Mouse (Mus musculus) granulocyte monocyte progenitor cell, adult 5-6 weeks (primary cell): ENCODE measurements at regions not wholly inside any gene's neighbourhood (a gene's known extent, or its start where the extent isn't known, plus 50 kb on each side); places are given as distances from the start of the nearest gene placed in this dataset.
A peak's percentile ranks its signal among the peaks of the same experiment; 100 is the strongest.

Source experiments
- ATAC-seq: replicated peaks from 2 replicates; pipeline ENCODE4 v1.8.0; 2016; ENCODE audit warnings: mild to moderate bottlenecking, moderate TSS enrichment, inconsistent platforms; ENCODE audit not compliant: poor library complexity, severe bottlenecking

DNA sequence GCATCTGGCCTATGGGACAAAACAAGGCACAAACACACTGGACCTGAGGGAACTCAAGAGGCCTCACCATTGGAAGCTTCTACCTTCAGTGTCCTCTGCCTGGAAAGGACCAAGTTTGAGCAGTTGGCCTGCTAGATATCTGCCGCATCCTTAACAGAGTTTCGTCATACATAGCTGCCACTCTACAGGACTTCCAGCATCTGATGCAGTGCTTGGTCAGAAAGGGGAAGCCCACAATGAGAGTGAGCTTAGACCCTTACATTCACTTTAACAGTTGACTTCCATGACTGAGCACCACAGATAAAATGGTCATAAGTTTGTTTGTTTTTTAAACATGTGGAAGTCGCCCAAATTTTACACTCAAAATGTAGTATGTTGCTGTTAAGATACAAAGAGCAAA is 215.9 kb upstream of the Runx1 start:
- peak; percentile 95 for ATAC-seq

GRCm38 (mm10) chr16:93041399-93041798 is 215.4 kb upstream of the Runx1 start:
- no peak for ATAC-seq

- ATAC-seq: peak; percentile 7; the same call in 1 of the 2 replicates
Measured at GRCm38 (mm10) chr16:93035626-93036025, 209.7 kb upstream of the Runx1 start.

GRCm38 (mm10) chr16:93033943-93034342 is 208.0 kb upstream of the Runx1 start:
- peak; percentile 60 for ATAC-seq

GRCm38 (mm10) chr16:93031624-93032023 is 205.7 kb upstream of the Runx1 start:
- ATAC-seq: peak; percentile 64

GRCm38 (mm10) chr16:93028640-93029039 is 202.7 kb upstream of the Runx1 start:
- peak; percentile 89 for ATAC-seq

DNA sequence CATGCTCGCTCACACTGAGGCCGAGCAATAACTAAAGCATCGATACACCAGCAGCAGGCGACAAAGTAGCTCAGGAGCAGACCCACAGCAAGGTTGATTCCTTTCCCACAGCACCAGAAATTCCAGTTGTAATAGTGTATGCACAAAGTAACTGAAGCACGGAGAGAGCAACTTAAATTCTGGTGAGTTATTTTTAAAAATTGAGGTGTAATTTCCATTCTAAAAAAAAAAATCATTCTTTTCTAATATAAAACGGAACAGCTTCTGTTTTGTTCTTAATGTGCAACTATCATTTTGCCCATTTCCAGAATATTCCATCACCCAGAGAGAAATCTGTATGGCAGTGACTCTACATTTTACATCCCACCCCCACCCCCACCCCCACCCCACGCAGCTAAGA is 202.1 kb upstream of the Runx1 start:
- ATAC-seq: no peak

DNA sequence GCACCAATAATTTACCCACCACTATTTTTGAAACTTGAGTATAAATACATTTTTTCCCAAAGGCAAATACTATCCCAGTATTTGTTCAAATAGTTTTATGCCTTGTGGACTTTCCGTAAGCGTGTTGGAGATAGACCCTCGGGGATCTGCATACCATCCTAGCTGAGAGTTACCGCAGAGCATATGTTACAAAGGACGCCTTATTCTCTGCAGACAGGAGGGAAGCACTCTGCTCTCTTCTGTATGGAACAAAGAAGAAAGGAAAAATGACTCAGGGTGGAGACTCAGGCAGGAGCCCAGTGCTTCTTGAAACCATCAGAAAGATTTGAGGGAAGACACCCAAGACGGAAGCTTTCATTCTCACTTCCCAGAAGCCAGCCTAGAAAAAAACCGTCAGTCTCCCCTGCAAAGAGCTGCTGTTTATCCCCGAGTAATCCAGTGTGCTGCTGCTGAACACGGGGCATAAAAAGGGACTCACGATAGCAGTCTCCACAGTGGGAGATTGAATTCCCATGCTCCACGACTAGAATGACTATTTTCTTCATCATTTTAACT is 200.2 kb upstream of the Runx1 start:
- ATAC-seq: peak; percentile 32

GRCm38 (mm10) chr16:93019800-93020555 is 194.0 kb upstream of the Runx1 start:
- ATAC-seq: peak; percentile 55

DNA sequence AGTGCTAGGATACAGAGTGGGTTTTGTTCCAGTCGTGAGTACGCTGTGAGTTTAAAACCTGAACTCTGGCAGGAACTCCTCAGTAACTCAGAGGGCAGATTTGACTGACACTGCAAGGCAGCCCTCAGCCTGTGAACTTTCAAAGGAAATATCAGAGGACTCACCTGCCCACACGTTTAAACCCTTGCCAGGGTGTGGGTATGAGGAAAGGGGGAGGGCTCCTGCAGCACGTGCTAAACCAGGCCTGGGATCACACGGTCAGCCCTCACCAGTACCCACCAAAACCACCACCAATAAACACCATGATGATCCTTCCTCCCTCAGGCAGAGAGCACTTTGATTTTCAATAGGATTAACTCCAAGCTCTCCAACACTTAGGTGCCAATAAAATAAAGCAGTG is 192.8 kb upstream of the Runx1 start:
- ATAC-seq: no peak

DNA sequence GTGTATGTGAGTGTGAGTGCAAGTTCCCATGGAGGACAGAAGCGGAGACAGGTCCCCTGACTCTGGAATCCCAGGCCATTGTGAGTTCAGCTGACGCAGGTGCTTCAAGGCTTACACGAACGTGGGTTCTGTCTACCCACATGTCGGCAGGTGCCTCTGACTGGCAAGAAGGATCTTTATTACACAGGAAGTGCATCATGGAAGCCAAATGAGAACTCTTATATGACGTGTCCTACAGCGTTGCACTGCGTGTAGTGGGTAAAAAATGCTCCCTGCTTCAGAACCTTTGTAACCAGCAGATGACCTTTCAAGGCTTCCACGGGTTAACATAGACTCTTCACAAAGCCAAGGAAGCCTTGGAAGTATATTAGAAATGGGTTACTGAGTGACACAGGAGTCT is 191.1 kb upstream of the Runx1 start:
- no peak for ATAC-seq

- ATAC-seq: no peak
Measured at GRCm38 (mm10) chr16:93015636-93016035, 189.7 kb upstream of the Runx1 start.

DNA sequence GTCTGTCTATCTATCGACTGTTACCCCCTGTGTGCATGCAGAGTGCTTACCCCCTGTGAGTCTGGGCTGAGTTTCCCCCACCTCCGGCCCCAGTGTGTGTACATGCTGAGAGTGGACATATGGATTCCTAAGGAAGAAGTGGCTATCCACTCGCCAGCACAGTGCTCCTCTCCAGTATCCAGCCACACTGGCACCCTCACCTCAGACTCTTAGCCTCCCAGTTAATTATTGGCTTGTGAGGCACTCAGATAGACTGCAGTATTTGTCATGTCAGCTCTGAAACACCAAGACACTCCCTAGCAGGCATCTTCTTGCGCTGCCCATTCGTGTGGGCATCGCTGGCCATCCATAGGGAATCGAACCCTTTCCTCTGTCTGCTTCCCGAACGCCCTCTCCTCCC is 189.0 kb upstream of the Runx1 start:
- no peak for ATAC-seq

DNA sequence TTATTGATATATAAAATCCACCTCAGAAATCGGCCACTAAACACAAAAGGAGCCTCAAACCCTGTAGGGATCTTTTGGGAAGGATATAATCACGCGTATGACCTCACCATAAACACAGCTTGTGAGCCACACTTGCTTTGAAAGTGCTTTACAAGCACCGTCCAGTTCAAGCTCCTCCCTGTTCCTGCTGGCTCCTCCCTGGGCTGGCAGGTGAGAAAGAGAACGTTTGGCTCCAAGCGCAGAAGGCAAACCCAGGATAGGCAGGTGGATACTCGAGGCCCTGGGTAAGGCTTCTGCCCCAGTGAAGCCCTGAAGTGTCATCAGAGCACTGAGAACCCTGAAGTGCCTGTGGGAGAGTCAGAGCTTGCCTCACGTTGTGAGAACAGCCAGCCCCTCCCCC is 187.9 kb upstream of the Runx1 start:
- ATAC-seq: no peak

GRCm38 (mm10) chr16:93013256-93013655 is 187.3 kb upstream of the Runx1 start:
- ATAC-seq: peak; percentile 30; the same call in 1 of the 2 replicates

DNA sequence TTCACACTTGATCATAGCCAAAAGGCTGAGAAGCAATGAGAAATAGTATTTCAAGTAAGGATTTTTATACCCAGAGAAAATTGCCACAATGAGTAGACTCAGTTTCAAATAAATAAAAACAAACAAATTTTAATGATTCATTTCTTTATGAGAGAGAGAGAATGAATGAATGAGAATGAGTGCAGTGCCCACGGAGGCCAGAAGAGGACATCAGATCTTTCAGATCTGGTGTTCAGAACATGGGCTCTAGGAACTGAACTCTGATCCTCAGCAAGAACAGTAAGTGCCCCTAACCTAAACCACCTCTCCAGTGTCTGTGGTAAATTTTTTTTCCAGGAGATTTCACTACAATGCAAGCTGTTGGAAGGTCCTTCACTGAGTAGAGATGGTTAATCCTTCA is 185.5 kb upstream of the Runx1 start:
- ATAC-seq: no peak

GRCm38 (mm10) chr16:93006321-93006984 is 180.5 kb upstream of the Runx1 start:
- ATAC-seq: no peak

GRCm38 (mm10) chr16:93005470-93005869 is 179.5 kb upstream of the Runx1 start:
- peak; percentile 55 for ATAC-seq

DNA sequence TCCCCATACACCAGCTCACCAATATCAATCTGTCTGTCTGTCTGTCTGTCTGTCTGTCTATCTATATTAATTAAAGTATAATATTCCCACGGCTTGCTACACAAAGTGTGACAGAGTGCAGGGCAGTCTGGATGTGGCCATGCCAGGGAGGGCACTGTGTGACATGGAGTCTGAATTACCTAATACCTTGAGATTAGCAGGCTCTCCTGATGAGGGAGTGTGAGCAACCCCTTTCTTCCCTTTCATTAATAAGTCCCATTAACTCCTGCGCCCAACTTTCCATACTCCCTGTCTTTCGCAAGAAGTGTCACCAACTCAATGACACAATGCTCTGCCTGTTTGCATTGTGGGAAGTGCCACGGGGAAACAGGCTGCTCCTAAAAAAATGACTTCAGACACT is 177.9 kb upstream of the Runx1 start:
- ATAC-seq: peak; percentile 77

DNA sequence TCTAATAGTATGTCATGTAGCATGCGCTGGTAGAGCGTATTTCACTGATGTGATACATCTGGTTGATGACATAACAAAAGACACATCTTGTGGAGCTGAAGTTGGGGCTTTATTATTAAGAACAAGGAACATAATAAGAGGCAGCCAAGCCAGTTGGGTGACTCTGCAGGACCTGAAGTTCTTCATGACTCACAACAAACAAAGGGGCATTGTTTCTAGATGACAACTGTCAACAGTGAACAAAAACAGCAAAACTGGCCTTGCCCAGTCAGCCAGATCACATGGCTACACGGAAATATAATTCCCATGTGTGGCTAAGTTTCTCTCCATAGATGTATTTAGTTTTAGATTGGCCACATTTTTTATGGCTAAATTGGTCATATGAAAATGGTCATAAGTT is 172.7 kb upstream of the Runx1 start:
- no peak for ATAC-seq

DNA sequence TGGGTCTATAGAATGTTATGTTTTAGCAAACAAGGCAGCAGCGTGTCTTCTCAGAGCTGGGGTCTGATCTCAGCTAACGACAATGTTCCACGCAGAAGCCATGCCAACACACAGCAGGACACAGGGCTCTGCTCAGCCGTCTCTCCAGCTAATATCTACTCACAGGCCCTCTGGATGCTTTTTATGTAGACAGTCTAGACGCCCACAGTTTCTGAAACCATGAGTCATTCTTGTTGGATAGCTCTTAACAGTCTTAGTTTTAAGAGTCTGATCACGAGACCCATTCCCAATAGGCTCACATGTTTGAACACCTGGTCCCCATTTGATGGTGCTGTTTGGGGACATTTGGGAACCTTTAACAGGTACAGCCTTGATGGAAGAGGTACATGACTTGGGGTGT is 171.7 kb upstream of the Runx1 start:
- no peak for ATAC-seq

DNA sequence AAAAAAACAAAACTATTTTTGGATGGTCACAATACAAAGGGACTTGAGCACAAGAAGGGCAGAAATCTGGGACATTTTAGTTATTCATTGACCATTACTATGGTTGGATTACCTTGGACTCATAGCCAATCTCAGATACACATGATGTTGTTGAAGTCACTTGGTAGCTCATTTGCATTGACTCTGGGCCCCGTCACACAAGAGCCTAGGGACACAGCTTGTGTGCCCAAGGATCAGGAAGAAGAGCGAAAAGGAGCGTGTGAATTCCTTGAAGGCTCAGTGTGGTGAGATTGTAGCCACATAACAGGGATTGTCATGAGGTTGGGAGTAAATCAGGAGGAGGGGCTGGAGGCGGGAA is 170.0 kb upstream of the Runx1 start:
- no peak for ATAC-seq
